Mouse (Mus musculus): ENCODE results near the gene Crocc2. TPM values are rescaled to one million over a fixed set of nuclear protein-coding genes. Genes with fewer than 3 reads are reported as not detected.
"Not testable (repeated sequence)": the region's sequence is repeated elsewhere in the genome, so short reads cannot be mapped to it uniquely, and the experiment has no call there.

Gene Crocc2
- total RNA-seq, 4 experiments from 2014 or later = 0.06 to 0.09 (median 0.06) TPM; not detected in 1

DNA sequence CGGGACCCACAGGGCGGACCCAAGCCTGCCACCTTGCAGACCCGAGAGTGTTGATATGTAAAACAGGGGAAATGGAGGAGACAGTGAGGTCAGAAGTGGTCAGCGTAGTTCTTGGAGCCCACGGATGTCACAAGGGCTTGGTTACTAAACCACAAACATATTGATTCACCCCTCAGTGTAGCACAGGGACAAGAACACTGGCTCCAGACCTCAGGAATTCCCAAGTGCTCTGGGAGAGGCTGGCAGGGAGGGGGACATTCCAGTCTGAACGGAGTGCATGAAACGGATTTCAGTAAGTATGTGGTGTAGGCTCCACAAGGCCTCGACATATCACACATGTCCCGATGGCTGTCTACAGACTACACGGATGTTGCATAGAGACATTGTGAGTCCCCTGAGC is 6.6 kb upstream of the Crocc2 start:
- DNase-seq (ENCODE audit: low spot score) = no peak

DNA sequence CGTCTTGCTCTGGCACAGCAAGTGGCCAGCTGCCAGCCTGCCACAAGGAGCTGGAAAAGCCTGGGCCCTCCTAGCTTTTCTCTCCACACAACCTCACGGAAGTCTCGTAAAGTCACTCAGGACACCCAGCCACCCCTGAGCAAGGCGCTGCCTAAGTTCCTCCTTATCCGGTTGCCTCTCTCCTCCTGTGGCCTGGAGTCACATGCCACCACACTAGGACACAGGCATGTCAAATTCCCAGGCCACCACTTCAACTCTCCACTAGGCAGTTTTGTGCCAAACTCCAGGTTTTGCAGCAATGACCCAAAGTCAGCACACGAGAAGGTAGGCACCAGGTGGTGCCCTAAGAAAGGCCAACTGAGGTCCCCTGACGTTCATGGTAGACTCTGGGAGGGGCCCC is 5.9 kb upstream of the Crocc2 start:
- DNase-seq (ENCODE audit: low spot score) = no peak

DNA sequence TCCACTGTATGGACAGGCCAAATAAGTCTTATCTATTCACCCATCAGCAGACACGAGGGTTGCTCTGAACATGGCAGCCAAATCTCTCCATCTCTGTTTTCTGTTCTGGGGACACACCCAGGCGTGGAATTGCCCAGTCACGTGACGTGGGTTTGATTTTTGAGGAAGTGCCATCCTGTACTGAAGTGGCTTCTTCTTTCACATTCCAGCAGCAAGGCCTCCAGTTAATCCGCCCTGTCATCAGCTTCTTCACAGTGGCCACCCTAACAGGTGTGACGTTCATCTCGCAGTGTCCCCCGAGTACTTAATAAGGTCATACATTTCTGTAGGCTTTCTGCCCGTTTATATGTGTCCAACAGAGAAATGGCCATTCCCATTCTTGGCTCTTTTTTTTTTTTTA is 3.1 kb upstream of the Crocc2 start:
- DNase-seq (ENCODE audit: low spot score) = no peak

DNA sequence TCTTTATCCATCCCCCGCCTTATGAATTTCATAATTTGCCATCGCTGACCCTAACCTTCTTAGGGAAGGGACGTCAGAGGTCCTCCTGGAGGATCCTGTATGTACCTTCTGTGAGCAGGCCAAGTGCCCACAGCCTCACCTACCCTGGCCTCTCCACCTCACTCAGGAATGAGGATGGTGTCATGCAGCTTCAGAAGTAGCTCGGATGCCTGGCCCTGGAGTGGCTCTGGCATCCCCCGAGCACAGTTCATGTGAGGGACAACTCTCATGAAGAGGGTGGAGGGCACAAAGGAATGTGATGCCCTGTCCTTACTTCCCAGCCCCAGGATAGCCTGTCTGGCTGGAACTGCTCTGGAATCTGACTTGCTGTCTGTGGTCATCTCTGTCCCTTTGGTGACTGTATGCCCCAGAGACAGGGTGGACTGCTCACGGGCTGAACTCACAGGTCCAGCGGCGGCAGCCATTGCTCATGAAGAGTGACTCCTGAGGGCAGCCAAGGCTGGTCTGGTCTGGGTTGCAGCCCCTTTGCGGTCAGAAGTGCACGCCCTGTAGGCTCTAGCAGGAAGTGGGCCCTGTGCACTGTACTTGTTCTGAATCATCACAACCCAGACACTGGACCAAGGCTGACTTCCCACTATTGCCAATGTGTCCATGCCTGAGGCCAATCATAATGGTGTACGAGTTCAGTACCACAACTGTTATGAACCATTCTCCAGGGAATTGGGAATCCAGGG is 2.0 kb upstream of the Crocc2 start:
- no peak for DNase-seq (ENCODE audit: low spot score)

DNA sequence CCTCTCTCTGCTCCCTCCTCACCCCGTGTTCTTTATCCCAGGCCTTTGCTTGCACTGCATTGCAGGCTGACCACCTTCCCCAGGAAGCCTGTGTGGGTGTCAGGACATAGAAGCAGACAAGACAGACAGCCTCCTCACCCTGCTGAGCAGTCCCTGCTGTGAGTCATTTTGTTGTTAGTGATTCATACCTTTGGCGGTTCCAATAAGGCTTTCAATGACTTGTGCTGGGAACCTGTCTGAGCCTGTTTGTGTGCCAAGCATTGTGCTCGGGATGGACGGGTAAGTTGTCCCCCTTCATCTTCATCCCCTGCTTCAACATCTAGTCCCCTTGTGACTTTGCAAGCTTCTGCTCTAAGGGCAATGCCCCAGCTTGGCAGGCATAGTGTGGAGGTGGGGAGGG is 5.1 kb downstream of the Crocc2 start:
- no peak for DNase-seq (ENCODE audit: low spot score)

DNA sequence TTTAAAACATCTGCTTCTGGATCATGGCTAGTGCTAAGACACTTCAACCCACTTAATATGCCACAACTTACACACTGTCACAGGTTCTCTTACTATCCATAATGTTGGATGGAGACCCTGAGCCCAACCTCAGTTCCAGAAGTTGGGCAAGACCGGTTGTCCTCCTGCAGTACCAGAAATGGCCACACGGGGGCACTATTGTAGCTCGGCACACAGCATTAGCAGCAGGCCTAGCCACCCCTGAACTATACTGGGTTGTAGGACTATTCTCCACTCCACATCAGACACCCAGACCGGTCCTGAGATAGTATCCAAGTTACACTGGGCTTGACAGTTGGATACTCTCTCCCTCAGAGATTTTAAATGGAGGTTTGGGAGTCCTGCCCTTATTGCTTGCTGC is 5.9 kb downstream of the Crocc2 start:
- DNase-seq (ENCODE audit: low spot score) = peak; percentile 76

DNA sequence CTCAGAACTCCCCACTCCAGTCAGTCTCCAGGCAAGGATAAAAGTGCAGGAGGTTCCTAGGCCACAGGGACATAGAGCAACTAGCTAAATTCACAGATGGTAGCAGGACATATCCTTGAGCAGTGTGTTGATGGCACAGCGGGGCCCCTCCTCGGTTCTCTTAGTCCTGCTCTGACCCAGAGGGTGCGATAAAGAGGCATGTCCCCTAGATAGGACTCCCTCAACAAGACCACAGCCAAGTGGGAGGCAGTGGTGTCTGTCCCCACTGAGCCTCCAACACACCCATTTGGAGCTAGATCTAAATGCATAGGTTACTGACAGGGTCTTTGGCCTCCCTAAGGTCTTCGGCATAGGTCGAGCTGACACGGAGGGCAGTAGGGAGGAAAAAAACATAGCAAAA is 7.3 kb downstream of the Crocc2 start:
- DNase-seq (ENCODE audit: low spot score) = no peak

DNA sequence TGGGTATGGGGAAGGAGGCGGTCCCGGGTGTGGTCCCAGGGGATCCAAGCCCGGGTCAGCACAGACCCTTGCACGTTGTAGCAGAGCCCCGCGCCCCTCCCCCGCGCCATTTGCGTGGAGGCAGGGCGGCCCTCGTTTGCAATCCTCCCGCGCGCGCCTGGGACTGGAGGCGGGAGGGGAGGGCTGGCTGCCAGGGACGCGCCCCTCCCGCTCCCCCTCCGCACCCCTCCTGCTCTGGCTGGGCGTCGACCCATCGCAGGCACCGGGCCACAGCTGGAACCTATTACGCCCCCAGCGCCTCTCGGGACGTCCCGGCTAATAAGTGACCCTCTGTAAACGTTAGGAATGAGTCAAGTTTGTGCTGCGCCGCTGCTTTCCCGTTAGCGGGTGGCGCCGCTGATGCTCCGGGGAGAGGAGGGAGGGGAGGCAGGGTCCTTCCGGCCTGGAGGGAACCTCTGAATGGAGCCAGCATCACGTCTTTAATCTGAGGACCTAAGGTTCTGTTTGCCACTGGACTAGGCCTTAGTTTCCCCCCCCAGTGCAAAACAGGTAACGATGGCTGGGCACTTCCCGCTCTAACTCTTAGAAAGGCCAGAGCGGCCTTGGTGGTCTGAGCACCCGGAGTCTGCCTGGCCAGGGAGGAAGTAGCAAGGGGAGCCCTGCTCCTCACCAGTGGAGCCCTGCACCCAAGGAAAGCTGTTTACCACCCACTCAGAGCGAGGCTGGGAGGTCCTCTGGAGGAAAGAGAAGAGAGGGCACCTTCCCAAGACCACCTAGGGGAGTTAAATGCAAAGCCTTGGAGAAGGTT is 8.2 kb downstream of the Crocc2 start:
- peak; percentile 47 for DNase-seq (ENCODE audit: low spot score)

DNA sequence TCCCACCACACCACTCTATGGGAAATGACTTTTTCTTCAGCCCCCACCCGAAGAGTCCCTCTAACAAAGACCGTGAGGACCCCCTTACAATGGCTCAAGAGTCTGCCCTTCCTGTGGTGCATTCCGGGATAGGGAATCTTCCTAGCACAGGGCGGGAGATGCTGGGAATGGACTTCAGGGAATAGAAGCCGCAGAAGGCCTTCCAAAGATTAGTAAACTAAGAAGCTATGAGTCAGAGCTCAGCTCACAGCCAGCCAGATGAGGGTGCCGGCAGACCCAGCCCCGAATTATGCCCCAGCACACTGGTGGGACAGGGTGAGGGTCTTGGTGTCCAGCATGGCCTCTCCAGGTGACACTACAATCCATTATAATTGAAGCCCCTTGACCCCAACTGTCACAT is 13.8 kb downstream of the Crocc2 start:
- DNase-seq (ENCODE audit: low spot score) = no peak

DNA sequence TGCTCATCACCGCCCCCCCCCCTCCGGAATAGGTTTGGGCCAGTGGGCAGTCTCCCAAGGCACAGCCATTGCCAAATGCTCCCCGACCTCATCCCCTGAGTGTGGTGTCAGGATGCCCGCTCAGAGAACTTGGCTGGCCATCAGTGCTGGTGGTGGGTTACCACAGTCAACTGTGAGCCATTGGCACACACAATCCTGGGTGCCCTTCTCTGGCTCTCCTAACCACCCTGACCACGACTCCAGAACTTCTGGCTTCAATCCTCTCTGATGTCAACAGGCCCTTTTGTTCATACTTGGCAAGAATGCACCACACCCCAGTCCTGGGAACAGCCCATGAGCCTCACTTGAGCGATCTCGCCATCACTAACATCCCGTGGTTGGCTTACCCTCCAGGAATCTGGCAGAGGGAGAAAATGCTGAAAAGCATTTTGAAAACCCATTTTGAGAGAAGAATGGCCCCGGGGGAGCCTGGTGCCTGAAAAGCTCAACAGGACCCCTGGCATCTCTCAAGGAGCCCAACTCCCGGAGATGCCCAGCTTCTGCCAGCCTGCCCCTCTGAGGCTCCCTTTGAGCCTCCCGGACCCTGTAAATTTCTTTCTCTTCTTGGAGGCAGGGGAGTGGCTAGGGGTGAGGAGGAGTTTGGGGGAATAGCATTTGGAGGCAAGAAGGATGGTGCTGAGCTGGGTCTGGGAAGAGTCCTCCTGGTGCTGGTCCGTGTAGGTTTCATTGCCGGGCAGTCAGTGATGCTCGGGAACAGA is 15.7 kb downstream of the Crocc2 start:
- no peak for DNase-seq (ENCODE audit: low spot score)

DNA sequence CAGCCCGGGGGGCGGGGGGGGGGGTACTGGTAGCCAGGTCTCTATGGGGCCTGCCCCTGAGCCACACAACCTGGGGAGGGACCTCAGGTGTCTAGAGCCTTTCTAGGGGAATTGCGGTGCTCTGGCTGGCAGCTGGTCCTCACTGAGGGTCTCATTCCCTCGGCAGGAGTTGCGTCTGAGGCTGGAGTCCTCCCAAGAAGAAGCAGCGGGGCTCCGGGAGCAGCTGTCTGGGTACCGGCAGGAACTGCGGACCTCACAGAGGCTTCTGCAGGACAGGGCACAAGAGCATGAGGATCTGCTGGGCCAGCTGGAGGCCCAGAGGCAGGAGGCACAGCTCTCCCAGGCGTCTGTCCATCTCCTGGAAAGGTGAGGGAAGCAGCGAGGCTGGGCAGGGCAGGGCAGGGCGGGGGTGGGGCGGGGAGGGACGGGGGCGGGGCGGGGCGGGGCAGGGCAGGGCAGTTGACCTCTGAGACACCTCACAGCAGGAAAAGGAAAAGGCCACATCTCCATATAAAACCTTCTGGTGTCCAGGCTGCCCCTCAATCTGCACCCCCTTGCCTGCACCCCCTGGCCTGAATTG is 22.3 kb downstream of the Crocc2 start:
- DNase-seq (ENCODE audit: low spot score) = no peak

DNA sequence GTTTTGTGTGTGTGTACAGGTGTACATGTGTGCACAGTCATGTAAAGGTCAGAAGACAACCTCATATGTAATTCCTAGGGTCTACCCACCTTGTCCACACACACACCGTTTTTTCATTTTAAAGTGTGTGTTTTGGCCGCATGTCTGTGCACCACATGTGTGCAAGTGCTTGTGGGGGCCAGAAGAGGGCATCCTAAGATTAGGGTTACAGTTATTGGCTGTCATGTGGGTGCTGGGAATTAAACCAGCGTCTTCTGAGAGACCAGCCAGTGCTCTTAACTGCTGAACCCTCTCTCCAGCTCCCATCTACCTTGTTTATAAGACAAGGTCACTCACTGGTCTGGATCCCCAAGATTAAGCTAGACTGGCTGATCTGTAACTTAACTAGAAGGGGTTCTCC is 26.4 kb downstream of the Crocc2 start:
- DNase-seq (ENCODE audit: low spot score) = no peak

DNA sequence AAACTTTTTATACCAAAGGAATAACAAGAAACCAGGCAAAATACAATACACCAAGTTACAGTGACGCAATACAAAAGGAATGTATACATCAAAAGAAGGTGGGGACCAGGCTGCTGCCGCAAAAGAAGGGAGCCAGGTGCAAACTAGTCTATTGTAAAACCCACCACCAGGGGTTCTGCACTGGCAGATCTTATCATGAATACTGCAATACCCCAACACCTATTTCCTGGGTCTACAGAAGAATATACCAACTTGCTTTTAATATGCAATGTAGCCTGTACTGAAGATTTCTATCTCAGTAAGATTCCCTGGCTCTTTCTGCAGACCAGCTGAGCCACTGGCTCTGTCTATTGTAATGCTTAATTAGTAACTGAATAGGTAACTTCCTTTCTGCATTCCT is 28.9 kb downstream of the Crocc2 start:
- DNase-seq (ENCODE audit: low spot score) = not testable (repeated sequence)

DNA sequence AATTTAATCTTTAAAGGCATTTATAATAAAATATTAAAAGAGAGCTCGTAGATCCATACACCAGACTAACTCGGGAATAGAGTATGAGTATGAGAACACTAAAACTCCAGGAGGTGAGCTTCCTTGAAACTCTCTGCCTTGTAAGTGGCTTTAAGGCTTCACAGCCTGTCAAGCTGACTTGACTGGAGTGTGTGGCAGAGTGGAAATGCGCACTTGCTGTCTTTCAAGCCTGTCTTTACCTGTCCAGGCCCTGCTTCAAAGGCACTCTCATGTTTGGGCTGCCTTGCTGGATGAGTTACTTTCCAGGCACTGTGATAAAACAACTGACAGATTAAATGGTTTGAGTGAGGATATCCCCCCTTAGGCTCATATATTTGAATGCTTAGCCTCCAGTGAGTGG is 29.4 kb downstream of the Crocc2 start:
- no peak for DNase-seq (ENCODE audit: low spot score)

DNA sequence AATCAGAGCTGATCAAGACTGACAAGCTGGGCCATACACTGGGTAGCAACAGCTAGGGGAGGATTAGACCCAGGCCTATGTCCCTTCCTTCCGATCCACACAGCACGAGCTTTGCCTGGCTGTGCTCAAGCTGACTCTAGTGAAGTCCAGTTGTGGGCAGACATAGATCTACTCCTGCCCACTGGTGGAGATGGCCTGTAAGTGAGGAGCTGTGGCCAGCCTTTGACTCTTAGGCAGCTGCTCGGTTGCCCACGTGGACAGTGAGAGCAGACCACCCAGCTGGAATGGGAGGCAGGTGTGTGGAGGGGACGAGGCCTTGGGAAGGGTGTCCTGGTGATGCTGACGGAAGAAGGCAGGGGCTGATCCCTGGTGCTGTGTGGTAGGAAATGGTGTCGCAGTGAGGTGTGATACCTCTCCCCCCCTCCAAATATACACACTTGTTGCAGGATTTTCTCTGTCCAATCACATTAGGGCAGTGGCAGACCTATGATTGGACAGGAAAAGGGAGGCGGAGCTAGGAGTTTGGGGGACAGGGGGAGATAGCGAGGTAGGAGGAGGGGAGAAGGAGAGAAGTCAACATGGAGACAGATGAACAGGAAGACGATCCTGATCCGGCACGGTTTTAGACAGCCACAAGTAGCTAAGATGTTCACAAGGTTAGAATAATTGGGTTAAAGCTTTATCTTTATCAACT is 37.9 kb downstream of the Crocc2 start:
- no peak for DNase-seq (ENCODE audit: low spot score)

DNA sequence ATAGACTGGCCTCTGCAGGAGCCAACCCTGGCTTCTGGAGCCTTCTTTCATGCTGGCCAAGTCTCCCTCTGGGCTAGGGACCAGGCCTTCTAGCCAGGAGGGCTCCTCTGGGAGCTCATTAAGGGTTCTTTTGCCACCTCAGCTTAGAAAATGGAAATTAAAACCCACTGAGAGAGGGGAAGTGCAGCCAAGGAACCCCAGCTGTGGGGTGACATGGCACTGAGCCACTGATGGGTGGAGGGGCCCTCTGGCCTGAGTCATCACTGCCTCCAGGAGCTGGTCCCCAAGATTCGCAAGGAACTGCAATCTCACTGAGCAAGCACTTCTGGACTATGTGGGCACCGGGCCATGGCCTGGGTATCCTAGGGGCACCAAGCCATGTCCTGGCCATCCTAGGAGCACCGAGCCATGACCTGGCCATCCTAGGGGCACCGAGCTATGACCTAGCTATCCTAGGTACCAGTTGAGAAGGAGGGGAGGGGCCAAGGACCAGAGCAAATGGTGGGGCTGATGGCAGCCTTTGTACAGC is 39.1 kb downstream of the Crocc2 start:
- DNase-seq (ENCODE audit: low spot score) = no peak

DNA sequence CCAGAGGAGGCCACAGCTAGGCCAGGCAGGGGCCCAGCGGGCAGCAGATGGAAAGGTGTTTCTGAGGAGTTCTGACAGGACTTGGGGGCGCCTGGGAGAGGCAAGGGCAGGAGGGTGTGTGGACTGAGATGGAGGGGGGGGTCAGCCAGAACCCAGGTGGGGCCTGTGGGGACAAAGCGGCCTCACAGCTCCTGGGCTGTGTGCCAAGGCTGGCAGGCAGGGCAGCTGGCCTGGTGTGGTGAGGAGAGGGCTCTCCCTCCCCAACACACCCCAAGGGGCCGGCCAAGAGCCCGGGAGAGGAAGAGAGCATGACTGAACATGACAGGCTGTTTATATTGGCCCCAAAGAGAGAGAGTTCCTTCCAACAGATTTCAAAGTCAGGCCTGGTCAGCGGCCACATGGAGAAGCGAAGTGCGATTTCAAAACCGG is 41.7 kb downstream of the Crocc2 start:
- DNase-seq (ENCODE audit: low spot score) = peak; percentile 69

DNA sequence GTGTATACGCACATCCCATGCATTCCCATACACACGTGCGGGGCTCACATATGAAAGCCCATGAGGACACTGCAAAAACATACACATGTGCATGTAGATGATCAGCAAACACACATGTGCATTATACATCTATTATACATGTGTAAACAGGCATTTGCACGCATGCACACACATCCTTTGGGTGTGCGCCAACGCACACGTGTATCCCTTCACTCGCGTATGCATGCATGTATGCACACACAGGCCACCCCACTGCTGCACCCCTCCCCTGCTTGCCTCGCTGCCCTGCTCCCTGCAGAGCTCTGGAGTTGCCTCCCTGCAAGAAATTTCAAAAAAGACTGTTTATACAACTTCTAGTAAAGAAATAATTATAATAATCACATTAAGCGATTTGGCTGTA is 42.5 kb downstream of the Crocc2 start:
- DNase-seq (ENCODE audit: low spot score) = no peak

DNA sequence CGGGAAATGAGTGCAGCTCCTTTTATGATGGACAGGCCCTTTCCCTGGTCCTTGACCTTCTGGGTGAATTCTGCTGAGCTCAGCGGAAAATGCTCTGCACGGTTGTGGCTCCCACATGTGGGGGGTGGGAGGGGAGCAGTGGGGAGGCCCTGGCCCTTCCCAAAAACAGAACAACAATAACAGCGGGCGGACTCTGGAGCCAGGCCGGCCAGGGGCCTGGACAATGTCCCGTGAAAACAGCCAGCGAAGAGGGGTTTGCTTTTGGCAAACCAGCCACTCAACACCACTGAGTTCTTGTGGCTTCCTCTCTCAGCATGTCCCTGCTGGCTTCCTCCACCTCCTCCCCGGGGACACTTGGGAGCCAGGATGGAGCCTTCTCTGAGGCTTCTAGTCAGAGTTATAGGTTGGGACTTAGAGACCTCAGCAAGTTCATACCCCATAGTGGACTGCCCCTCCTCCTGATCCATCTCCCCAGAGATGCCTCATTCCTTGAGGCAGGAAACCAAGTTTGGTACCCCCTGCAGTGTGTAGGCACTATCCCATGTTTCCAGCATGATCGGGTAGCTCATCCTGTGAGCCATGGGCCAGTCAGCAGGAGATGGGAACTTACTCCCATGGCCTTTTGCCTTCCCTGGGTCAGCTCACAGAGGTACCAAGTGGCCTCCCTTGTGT is 43.2 kb downstream of the Crocc2 start:
- DNase-seq (ENCODE audit: low spot score) = no peak

DNA sequence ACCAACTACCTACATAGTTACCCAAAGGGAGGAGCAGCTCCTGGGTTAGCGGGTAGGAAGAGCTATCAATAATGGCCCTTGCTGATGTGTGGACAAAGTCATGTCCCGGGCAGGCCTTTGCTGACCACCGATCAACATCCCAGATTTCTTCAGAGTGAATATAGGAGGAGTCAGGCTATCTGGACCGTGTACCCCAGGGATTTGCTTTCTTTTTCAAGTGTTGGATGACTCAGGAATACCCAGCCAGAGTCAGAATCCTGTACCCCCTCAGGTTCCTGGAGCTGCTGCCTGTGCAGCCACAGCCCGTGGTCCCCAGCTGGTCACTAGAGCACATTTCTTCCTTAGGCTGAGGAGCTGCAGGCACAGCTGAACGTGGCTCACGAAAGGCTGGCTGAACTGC is 43.9 kb downstream of the Crocc2 start:
- no peak for DNase-seq (ENCODE audit: low spot score)

DNA sequence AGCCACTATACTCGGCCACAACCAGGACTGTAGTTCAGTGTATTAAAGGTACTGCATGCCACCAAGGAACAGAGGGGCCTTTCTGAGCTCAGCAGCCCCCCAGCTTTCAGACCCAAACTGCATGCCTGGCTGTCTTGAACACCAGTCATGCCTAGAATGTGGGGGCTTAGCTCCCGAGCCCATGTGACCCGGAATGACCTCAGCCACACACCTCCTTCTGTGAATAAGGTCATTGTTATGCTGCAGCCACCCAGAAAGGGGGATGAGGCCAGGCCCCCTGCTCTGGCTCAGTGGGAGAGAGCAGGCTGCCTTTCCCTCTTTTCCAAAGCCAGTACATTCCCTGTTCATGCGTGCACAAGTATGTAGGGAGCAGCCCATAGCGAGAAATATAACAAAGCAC is 46.1 kb downstream of the Crocc2 start:
- no peak for DNase-seq (ENCODE audit: low spot score)
